Mouse (Mus musculus) gastrocnemius, postnatal 25 days (tissue): ENCODE measurements at regions not wholly inside any gene's neighbourhood (a gene's known extent, or its start where the extent isn't known, plus 50 kb on each side); places are given as distances from the start of the nearest gene placed in this dataset.

ENCODE experiments used
- DNase-seq: peaks from one replicate; pipeline ENCODE4 v3.0.0; 2022

GRCm38 (mm10) chr2:117548273-117548672, 205.5 kb upstream of the Rasgrp1 start:
- DNase-seq, result no peak

- DNase-seq, result no peak
Observed at GRCm38 (mm10) chr2:117556301-117556700, 213.5 kb upstream of the Rasgrp1 start.

- no peak for DNase-seq
Observed at GRCm38 (mm10) chr2:117570987-117571386, 228.2 kb upstream of the Rasgrp1 start.

DNA sequence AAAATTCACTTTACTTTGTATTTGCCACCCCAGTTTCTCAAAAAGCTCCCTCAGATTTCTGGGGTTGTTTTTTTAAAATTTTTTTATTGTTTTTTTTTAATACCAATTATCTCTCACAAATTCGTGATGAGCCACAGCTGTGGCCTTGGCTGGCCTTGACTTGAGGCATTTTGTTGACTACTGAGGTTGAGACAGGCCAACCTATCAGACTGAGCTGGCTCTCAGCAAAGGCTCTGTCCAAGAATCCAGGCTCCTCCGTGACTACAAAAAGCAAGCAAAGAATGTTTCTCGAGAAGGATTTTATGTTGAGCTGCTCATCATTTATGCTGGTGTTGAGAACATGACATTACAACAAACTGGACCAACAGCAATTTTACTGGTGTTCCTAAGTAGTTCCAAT, 244.6 kb upstream of the Rasgrp1 start:
- no peak for DNase-seq

DNA sequence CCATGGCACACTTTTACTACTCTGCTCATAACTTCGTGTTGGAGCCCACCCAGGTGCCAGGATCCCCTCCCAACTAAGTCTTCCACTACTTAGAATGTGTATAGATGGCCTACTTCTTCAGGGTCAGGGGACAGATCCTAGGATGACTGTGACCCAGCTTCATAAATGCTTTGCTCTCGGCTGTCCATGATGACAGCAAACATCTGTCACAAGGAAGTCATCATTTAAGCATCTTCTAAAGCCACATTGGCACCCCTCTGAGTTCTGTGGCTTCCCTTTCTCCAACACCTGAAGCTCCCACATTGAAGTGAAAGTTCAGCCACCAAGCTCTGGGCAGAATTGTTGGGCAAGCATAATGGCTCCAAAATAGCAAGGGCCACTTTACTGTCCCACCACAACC, 252.2 kb upstream of the Rasgrp1 start:
- no peak for DNase-seq

DNA sequence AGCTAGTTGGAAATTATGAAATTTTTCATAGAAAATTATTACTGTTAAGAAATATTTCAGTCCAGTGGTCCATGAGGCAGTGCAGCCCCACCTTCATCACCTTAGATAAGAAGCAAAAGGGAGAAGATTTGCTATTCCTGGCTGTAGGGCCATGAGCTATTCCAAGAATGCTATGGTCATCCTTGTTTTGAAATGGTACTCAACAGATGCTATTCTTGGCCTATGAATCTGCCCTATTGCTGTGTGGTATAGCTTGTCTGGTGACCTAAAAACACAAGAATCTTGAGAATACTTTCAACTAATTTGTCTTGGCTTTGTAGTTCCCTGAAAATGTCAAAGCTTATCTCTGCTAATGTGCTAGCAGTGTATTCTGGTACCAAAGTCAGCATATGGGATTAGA, 254.8 kb upstream of the Rasgrp1 start:
- DNase-seq, result no peak

DNA sequence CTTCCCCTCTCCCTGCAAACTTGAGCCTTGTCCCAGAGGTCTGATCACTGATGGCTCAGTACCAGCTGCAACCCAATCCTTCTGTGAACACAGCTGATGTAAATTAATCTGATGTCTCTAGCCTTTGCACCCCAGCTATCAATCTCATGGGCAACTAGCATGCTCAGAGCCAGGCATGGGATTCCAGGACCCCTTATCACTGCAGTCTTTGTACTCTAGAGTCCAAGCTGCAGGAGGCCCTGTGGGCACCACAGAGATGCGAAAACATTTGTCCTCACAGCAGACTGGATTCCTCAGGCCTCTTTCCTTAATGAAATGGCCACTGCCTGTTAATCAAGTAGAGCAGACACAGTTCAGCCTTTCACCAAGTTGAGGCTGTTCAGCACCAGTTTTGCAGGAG, 272.0 kb upstream of the Rasgrp1 start:
- DNase-seq, result no peak

GRCm38 (mm10) chr2:117618063-117618462, 275.3 kb upstream of the Rasgrp1 start:
- no peak for DNase-seq

- no peak for DNase-seq
Observed at GRCm38 (mm10) chr2:117623955-117624354, 281.2 kb upstream of the Rasgrp1 start.

GRCm38 (mm10) chr2:117634906-117635305, 292.1 kb upstream of the Rasgrp1 start:
- no peak for DNase-seq

GRCm38 (mm10) chr2:117637397-117637796, 294.6 kb upstream of the Rasgrp1 start:
- no peak for DNase-seq

DNA sequence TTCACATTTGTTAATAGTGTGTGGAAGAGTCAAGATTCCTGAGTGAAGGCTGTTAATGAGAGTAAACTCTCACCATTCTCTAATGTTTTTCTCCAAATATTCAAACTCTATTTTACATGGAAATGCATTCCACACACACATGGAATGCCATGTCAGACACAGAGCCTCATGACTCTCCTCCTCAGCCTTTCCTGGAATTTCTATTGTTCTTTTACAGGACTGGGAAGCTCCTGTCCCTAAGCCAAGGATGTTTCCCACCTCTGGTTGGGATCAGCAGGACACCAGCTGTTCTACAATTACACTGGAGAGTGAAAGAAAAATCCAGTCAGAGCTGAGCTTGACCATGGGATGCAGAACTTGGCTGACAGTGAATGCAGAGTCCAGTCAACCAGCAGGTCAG, 309.3 kb upstream of the Rasgrp1 start:
- no peak for DNase-seq

DNA sequence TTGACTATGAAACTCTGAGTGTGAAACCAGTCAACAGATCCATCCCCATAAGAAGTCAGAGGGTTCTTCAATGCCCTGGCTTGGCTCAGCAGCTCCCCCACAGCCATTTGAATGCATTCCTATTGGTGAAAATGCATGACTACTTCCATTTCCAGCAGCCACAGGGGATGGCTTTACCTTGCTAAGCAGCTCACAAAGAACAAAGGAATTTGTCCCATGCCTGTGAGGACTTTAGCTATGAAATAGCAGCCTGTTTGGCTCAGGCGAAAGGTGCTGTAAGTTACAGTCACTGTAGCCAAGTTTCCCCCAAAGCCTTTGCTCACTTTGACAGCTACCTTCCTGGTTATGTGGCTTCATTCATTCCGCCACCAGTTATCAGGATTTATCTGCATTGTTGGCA, 309.8 kb upstream of the Rasgrp1 start:
- no peak for DNase-seq

DNA sequence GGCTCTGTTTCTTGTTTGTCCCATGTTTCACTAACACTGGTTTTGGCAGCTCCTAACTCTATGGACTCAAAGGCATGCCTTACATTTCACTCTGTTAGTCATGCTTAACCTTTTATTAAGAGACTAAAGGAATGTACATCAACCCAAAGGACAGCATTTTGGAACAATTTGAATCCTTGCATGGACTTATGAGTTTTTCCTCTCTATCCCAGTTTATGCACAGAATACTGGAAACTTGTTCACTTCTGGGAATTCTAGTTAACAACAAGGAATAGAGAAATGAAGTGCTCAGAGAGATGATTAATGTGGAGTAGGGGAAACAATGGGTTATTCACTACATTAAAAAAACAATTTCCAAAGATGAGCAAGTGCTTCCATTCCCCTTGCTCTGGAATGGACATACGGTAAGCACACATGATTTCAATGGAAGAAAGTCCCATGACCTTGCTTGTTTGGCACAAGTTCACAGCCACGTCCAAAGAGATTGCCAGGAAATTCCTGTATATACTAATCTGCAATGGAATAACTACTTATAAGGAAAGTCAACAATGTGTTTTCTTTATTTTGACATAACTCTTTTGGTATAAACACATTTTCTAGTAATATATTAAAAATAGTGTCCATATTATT, 313.9 kb upstream of the Rasgrp1 start:
- no peak for DNase-seq

DNA sequence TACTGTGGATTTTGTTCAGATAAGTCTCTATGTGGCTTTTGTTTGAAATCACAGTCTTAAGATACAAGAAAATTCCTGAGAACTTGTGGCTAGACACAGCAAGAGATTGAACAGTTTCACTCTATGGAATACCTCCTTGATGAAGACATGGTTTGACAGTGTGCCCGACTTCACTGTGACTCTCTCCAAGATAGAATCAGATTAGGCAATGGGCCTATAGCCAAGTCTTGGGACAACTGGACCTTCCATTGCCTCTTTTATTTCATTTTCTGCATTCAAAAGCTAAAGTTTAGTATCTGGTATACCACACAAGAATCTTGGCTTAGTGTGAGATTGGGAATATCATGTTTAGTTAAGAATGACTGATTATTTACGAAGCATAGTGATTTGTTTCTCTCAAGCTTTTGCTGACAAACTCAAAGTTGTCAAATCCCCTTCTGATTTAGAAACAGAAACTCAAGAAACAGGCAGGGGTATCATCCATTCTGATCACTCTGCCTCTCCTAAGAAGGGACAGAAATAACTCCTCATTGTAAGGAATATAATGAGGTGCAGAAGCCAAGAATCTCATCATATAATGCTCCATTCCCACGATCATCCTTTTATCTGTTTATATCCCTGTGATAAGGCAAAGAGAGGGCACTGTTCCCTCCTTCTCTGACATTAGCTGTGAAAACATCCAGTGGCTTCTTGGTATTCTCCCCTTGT, 317.6 kb upstream of the Rasgrp1 start:
- DNase-seq, result no peak

DNA sequence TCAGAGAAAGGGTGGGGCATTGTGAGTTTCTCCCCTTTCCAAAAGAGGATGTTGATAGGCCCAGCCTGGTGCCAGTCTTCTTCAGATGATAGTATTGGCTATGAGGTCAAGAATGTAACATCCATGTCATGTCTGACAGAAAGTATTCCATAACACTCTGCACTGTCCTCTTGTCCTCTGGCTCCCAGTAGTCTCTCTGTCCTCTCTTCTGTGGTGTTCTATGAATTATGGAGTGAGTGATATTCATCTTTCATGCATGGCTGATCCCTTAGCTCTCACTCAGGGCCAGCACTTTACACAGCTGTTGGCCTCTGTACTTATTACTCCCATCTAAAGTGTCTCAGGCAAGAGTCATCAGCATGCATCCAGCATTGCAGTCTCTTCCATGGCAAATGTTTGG, 319.9 kb upstream of the Rasgrp1 start:
- DNase-seq, result no peak

DNA sequence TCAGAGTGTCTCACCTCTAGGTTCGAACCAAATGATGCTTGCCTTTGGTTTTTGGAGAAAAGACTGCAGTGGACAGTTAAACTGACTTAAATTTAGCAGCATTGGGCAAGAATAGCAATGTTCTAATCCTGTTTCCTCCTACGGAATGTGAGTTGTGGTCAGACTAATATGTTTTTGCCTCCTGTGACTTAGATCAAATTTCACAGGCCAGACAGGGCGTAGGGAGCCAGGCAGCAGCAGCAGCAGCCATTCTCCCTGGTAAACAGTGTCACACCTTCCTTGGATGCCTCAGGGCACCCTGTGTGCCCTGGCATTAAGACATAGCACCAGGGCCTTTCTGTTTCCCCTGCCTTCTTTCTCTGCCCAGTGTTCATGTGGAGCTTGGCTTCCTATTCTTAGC, 323.7 kb upstream of the Rasgrp1 start:
- peak; percentile 40 for DNase-seq

- DNase-seq, result peak; percentile 52
Observed at GRCm38 (mm10) chr2:117668137-117668536, 325.3 kb upstream of the Rasgrp1 start.

DNA sequence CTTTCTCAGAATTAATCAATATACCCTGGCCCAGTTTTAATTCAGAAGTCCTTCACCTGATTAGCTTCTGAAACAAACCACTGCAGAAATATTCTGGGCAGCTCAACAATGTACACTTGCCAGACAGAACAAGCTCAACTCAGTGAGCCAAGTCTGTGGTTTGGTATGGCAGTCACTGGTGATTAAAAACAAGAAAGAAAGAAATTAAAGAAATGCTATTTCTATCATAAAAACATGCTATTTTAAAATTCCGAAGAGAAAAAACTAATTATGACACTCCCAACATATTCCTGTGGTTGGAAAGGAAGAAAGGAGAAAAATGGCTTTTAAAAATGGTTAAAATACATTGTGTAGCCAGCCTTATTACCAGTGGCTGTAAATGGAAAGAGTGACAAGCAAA, 332.1 kb upstream of the Rasgrp1 start:
- DNase-seq, result no peak

DNA sequence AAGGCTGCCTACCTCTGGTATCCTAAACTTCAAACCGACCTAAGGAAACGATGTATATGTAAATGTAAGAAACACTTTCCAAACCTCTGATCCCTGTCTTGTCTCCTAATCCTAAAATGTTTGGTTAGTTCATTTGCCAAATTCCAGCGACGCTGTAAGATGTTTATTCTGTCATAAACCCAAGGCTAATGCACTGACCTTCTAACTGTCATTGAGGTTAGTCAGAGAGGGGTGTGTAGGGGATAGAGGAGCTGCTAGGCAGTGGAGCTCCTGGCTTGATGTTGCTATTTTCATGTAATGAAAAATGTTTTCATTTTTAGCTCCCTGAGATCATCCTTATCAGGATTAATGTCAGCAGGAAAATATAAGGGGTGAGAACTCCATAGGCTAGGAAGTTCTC, 335.8 kb upstream of the Rasgrp1 start:
- no peak for DNase-seq

- no peak for DNase-seq
Observed at GRCm38 (mm10) chr2:117685836-117686453, 343.1 kb upstream of the Rasgrp1 start.

DNA sequence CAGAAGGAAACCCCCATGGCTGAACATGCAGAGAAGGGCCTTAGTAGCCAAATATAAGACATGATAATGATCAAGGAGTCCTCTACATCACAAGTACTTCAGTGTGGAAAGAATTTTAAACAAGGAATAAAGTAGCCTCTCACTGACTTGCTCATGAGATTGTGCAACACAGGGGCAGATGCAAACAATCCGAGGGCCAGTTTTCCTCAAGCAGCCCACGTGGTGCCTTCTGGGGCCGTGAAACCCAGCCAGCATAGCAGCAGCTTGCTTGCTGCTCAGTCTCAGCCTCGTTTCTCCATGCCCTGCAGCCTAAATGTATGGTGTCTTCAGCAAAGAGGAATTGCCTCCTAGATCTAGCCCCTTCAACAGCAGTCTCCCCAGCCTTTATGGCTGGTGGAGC, 350.7 kb upstream of the Rasgrp1 start:
- no peak for DNase-seq

GRCm38 (mm10) chr2:117710173-117710813, 367.5 kb upstream of the Rasgrp1 start:
- no peak for DNase-seq
